Mouse (Mus musculus): ENCODE measurements around the gene Ank3. TPM values are rescaled to one million over a fixed set of nuclear protein-coding genes. Genes with fewer than 3 reads are reported as not detected.
A peak's percentile ranks its signal among the peaks of the same experiment; 100 is the strongest.

Ank3 gene
- polyA plus RNA-seq, 1 experiment = 39.1 TPM

GRCm38 (mm10) chr10:69678230-69678629, 279.7 kb downstream of the Ank3 start:
- WGBS = 58% methylated on average over 15 of the region's 15 CpGs
- H3K27ac ChIP-seq (ENCODE audit: insufficient read depth, low read depth, low read length) = no peak overlapping the region

GRCm38 (mm10) chr10:69686336-69686735, 287.8 kb downstream of the Ank3 start:
- H3K4me3 ChIP-seq (ENCODE audit: insufficient read depth, low read depth, low read length) = no peak overlapping the region
- H3K27me3 ChIP-seq (replicated peaks; ENCODE audit: control insufficient read depth, insufficient read depth, low read length) = no peaks in the 10 kb centered on the region
- peaks cover 4% of the 10 kb centered on the region; the same call in 1 of the 2 replicates for H3K4me1 ChIP-seq (ENCODE audit: control insufficient read depth, insufficient read depth, low read length)
- H3K36me3 ChIP-seq (ENCODE audit: control insufficient read depth, insufficient read depth, low read length) = no peaks in the 10 kb centered on the region
- H3K27ac ChIP-seq (ENCODE audit: insufficient read depth, low read depth, low read length) = no peak overlapping the region
- TF ChIP-seq POLR2A (IDR thresholded peaks at IDR 0.05; ENCODE audit: low read depth, low read length) (no peak), CTCF (conservative IDR thresholded peaks at IDR 0.05; ENCODE audit: insufficient read depth, insufficient read length, low read depth, low read length) (no peak)
- 55% methylated on average over 1 of the region's 1 CpGs for WGBS
- no peak for DNase-seq

More at GRCm38 (mm10) chr10:69678230-69678629, 279.7 kb downstream of the Ank3 start:
- H3K27me3 ChIP-seq (replicated peaks; ENCODE audit: control insufficient read depth, insufficient read depth, low read length) = no peaks in the 10 kb centered on the region
- no peaks in the 10 kb centered on the region; the same call in 1 of the 2 replicates for H3K4me1 ChIP-seq (ENCODE audit: control insufficient read depth, insufficient read depth, low read length)
- DNase-seq = no peak
- H3K36me3 ChIP-seq (ENCODE audit: control insufficient read depth, insufficient read depth, low read length) = no peaks in the 10 kb centered on the region
- no peak overlapping the region for H3K4me3 ChIP-seq (ENCODE audit: insufficient read depth, low read depth, low read length)
- TF ChIP-seq CTCF (conservative IDR thresholded peaks at IDR 0.05; ENCODE audit: insufficient read depth, insufficient read length, low read depth, low read length) (no peak), POLR2A (IDR thresholded peaks at IDR 0.05; ENCODE audit: low read depth, low read length) (no peak)

GRCm38 (mm10) chr10:69689096-69689495, 290.5 kb downstream of the Ank3 start:
- Histone ChIP-seq H3K27ac (ENCODE audit: insufficient read depth, low read depth, low read length) (no peak overlapping the region), H3K4me1 (ENCODE audit: control insufficient read depth, insufficient read depth, low read length) (peaks cover 4% of the 10 kb centered on the region; the same call in 1 of the 2 replicates), H3K36me3 (ENCODE audit: control insufficient read depth, insufficient read depth, low read length) (no peaks in the 10 kb centered on the region), H3K4me3 (ENCODE audit: insufficient read depth, low read depth, low read length) (no peak overlapping the region), H3K27me3 (replicated peaks; ENCODE audit: control insufficient read depth, insufficient read depth, low read length) (no peaks in the 10 kb centered on the region)
- TF ChIP-seq POLR2A (IDR thresholded peaks at IDR 0.05; ENCODE audit: low read depth, low read length) (no peak), CTCF (conservative IDR thresholded peaks at IDR 0.05; ENCODE audit: insufficient read depth, insufficient read length, low read depth, low read length) (no peak)
- DNase-seq = no peak
- whole genome bisulfite sequencing = 85% methylated on average over 12 of the region's 12 CpGs

- 38% methylated on average over 12 of the region's 12 CpGs for WGBS
- no peak for DNase-seq
- Histone ChIP-seq H3K27ac (ENCODE audit: insufficient read depth, low read depth, low read length) (no peak overlapping the region), H3K27me3 (replicated peaks; ENCODE audit: control insufficient read depth, insufficient read depth, low read length) (no peaks in the 10 kb centered on the region), H3K4me1 (ENCODE audit: control insufficient read depth, insufficient read depth, low read length) (peaks cover 4% of the 10 kb centered on the region; the same call in 1 of the 2 replicates), H3K4me3 (ENCODE audit: insufficient read depth, low read depth, low read length) (no peak overlapping the region), H3K36me3 (ENCODE audit: control insufficient read depth, insufficient read depth, low read length) (no peaks in the 10 kb centered on the region)
- TF ChIP-seq POLR2A (IDR thresholded peaks at IDR 0.05; ENCODE audit: low read depth, low read length) (no peak), CTCF (conservative IDR thresholded peaks at IDR 0.05; ENCODE audit: insufficient read depth, insufficient read length, low read depth, low read length) (no peak)
These were observed 291.8 kb downstream of the Ank3 start for GRCm38 (mm10) chr10:69690131-69690960.

- H3K4me3 ChIP-seq (ENCODE audit: insufficient read depth, low read depth, low read length) = no peak overlapping the region
- H3K27ac ChIP-seq (ENCODE audit: insufficient read depth, low read depth, low read length) = no peak overlapping the region
- H3K27me3 ChIP-seq (replicated peaks; ENCODE audit: control insufficient read depth, insufficient read depth, low read length) = no peaks in the 10 kb centered on the region
- H3K36me3 ChIP-seq (ENCODE audit: control insufficient read depth, insufficient read depth, low read length) = no peaks in the 10 kb centered on the region
- TF ChIP-seq POLR2A (IDR thresholded peaks at IDR 0.05; ENCODE audit: low read depth, low read length) (no peak), CTCF (conservative IDR thresholded peaks at IDR 0.05; ENCODE audit: insufficient read depth, insufficient read length, low read depth, low read length) (no peak)
- peaks cover 4% of the 10 kb centered on the region; the same call in 1 of the 2 replicates for H3K4me1 ChIP-seq (ENCODE audit: control insufficient read depth, insufficient read depth, low read length)
- 45% methylated on average over 6 of the region's 6 CpGs for WGBS
- no peak for DNase-seq
These were observed 292.4 kb downstream of the Ank3 start for GRCm38 (mm10) chr10:69690961-69691451.

- Histone ChIP-seq H3K4me1 (ENCODE audit: control insufficient read depth, insufficient read depth, low read length) (no peaks in the 10 kb centered on the region), H3K27ac (ENCODE audit: insufficient read depth, low read depth, low read length) (no peak overlapping the region), H3K4me3 (ENCODE audit: insufficient read depth, low read depth, low read length) (no peak overlapping the region), H3K27me3 (replicated peaks; ENCODE audit: control insufficient read depth, insufficient read depth, low read length) (no peaks in the 10 kb centered on the region), H3K36me3 (ENCODE audit: control insufficient read depth, insufficient read depth, low read length) (no peaks in the 10 kb centered on the region)
- 44% methylated on average over 9 of the region's 9 CpGs for WGBS
- DNase-seq = peak; percentile 71
- TF ChIP-seq POLR2A (IDR thresholded peaks at IDR 0.05; ENCODE audit: low read depth, low read length) (no peak), CTCF (conservative IDR thresholded peaks at IDR 0.05; ENCODE audit: insufficient read depth, insufficient read length, low read depth, low read length) (no peak)
These were observed 297.4 kb downstream of the Ank3 start for GRCm38 (mm10) chr10:69696019-69696418.

- Histone ChIP-seq H3K27me3 (replicated peaks; ENCODE audit: control insufficient read depth, insufficient read depth, low read length) (no peaks in the 10 kb centered on the region), H3K4me1 (ENCODE audit: control insufficient read depth, insufficient read depth, low read length) (no peaks in the 10 kb centered on the region), H3K27ac (ENCODE audit: insufficient read depth, low read depth, low read length) (no peak overlapping the region), H3K36me3 (ENCODE audit: control insufficient read depth, insufficient read depth, low read length) (no peaks in the 10 kb centered on the region), H3K4me3 (ENCODE audit: insufficient read depth, low read depth, low read length) (no peak overlapping the region)
- DNase-seq = no peak
- WGBS = 86% methylated on average over 1 of the region's 1 CpGs
- TF ChIP-seq CTCF (conservative IDR thresholded peaks at IDR 0.05; ENCODE audit: insufficient read depth, insufficient read length, low read depth, low read length) (no peak), POLR2A (IDR thresholded peaks at IDR 0.05; ENCODE audit: low read depth, low read length) (no peak)
These were observed 300.1 kb downstream of the Ank3 start for GRCm38 (mm10) chr10:69698699-69699098.
